Mouse (Mus musculus) heart, embryonic 13.5 days (tissue): ENCODE measurements around the gene Slc22a18. TPM values are rescaled to one million over a fixed set of nuclear protein-coding genes. Genes with fewer than 3 reads are reported as not detected.
"Not testable (repeated sequence)": the region's sequence is repeated elsewhere in the genome, so short reads cannot be mapped to it uniquely, and the experiment has no call there.

Source experiments
- ATAC-seq: fragments of 200-750 bp; cut with Nextera tagmentation; 2 replicates; pipeline ENCODE4 v1.8.0; 2017; ENCODE audit warnings: moderate TSS enrichment; ENCODE audit not compliant: insufficient number of reproducible peaks, low FRiP score, low TSS enrichment; ENCODE audit errors: extremely low read depth
- H3K27ac ChIP-seq: fragments of 300-500 bp; sonication (generic); replicated peaks from 2 replicates; pipeline ENCODE4 v1.5.1; 2015; ENCODE audit warnings: moderate library complexity, mild to moderate bottlenecking, inconsistent platforms
- H3K27me3 ChIP-seq: fragments of 300-500 bp; sonication (generic); replicated peaks from 2 replicates; pipeline ENCODE4 v1.6.1; 2015; ENCODE audit warnings: mild to moderate bottlenecking, inconsistent platforms
- H3K36me3 ChIP-seq: fragments of 300-500 bp; sonication (generic); 2 replicates; pipeline ENCODE4 v1.6.1; 2015; ENCODE audit warnings: mild to moderate bottlenecking, inconsistent platforms
- H3K4me1 ChIP-seq: fragments of 300-500 bp; sonication (generic); 2 replicates; pipeline ENCODE4 v1.6.1; 2015; ENCODE audit warnings: inconsistent platforms
- H3K4me2 ChIP-seq: fragments of 300-500 bp; sonication (generic); 2 replicates; pipeline ENCODE4 v1.6.1; 2015; ENCODE audit warnings: inconsistent platforms, mild to moderate bottlenecking, moderate library complexity
- H3K4me3 ChIP-seq: fragments of 300-500 bp; sonication (generic); 2 replicates; pipeline ENCODE4 v1.5.1; 2015; ENCODE audit warnings: moderate library complexity, mild to moderate bottlenecking, inconsistent platforms
- H3K9ac ChIP-seq: fragments of 300-500 bp; sonication (generic); 2 replicates; pipeline ENCODE4 v1.6.1; 2015; ENCODE audit warnings: inconsistent platforms, mild to moderate bottlenecking, moderate library complexity
- H3K9me3 ChIP-seq: fragments of 300-500 bp; sonication (generic); 2 replicates; pipeline ENCODE4 v1.6.1; 2016; ENCODE audit warnings: inconsistent platforms
- WGBS: fragments of 180-500 bp; shearing (Covaris S2); methylation state at CpG from one replicate; pipeline ENCODE4 v1.1.7; 2015; ENCODE audit warnings: mixed read lengths; 5-methylcytosine and 5-hydroxymethylcytosine counted together
- polyA plus RNA-seq: library from polyadenylated mRNA; unstranded; fragments of >200 nt; fragmentation: Nextera tagmentation; extraction: Ambion mirVana; gene quantifications from 2 replicates; pipeline ENCODE4 v1.2.1, GENCODE M21; 2015

Gene Slc22a18
- polyA plus RNA-seq, 1 experiment from 2014 or later, result 0.90 TPM

DNA sequence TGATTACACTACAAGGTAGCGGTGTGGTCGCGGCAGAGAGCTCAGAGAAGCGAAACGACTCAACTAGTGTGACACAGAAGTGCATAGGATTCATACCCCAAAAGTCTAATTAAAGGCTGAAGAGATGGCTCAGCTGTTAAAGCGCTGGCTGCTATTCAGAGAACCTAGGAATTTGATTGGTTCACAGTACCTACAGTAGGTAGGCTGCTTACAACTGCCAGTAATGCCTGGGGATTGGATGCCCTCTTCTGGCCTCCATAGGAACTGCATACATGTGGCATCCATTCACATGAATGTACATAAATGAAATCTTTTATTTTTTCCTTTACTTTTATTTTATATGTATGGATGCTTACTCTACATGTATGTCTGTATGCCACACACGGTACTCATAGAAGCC lies 33.1 kb downstream of the Slc22a18 start:
- WGBS, result 19% methylated on average over 7 of the region's 7 CpGs
- ATAC-seq, result no peak

DNA sequence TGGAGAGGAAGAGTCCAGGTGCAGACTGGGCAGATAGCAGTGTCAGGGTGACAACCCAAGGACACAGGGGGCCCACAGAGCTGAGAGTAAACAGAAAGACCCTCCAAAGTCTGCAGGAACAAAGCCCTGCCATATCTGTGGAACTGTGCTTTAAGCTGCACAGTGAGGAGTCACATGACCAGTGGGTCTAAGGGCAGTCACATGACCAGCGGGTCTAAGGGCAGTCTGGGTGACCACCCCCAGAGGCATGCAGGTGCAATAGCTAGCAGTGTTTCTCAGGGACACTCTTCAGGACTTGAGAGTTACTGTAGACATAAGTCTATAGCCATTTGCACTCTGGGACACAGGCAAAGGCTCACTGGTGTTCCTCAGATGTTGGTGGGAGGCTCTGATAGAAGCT lies 36.0 kb downstream of the Slc22a18 start:
- Histone ChIP-seq H3K9me3 (no peaks in the 10 kb centered on the region), H3K9ac (no peak overlapping the region), H3K36me3 (peaks cover 27% of the 10 kb centered on the region), H3K4me2 (no peak overlapping the region), H3K27me3 (peaks cover 15% of the 10 kb centered on the region), H3K4me1 (peaks cover 8% of the 10 kb centered on the region), H3K27ac (no peak overlapping the region), H3K4me3 (no peak overlapping the region)
- no peak for ATAC-seq
- WGBS, result 70% methylated on average over 1 of the region's 1 CpGs

More for the DNA sequence above, 33.1 kb downstream of the Slc22a18 start:
- Histone ChIP-seq H3K9ac (no peak overlapping the region), H3K9me3 (no peaks in the 10 kb centered on the region), H3K36me3 (no peaks in the 10 kb centered on the region), H3K4me1 (peaks cover 20% of the 10 kb centered on the region), H3K27ac (no peak overlapping the region), H3K4me2 (no peak overlapping the region), H3K4me3 (no peak overlapping the region), H3K27me3 (peaks cover 43% of the 10 kb centered on the region)

DNA sequence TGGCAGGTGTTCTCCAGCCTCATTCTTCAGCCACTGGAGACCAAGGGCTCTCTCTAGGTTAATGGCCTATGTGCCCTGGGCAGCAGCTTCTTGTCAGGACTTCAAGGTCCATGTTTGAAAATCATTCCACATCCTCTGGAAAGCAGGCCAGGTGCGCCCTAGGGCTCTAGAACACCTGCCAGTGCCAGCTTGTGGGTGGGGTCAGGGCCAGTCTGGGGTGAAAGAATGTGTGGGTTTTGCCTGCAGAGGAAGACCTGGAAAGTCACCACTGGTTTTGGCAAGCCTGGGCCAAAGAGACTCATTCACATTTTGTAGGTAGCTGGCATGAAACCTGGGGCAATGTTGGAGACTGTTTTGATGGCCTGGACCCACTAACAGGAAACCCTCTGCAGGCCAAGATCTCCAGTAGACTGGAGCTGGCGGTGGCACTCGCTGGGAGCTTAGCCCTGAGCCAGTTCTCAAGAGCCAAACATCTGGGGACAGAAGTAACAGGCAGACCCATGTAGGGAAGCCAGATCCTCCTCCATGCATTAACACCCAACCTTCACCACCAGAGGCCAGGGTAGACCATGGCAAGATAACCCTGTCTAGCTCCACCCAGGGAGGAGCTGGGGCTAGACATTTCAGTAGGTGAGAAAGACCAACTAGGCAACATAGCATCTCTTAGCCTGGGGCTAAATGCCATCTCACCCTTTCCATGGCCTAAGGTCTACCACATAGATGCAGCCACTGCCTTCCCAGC lies 37.2 kb downstream of the Slc22a18 start:
- Histone ChIP-seq H3K27ac (no peak overlapping the region), H3K4me2 (no peak overlapping the region), H3K4me3 (no peak overlapping the region), H3K36me3 (peaks cover 39% of the 10 kb centered on the region), H3K9ac (no peak overlapping the region), H3K4me1 (peaks cover 8% of the 10 kb centered on the region), H3K9me3 (no peaks in the 10 kb centered on the region), H3K27me3 (peaks cover 7% of the 10 kb centered on the region; the same call in 1 of the 2 replicates)
- ATAC-seq, result no peak
- WGBS, result 83% methylated on average over 3 of the region's 3 CpGs

DNA sequence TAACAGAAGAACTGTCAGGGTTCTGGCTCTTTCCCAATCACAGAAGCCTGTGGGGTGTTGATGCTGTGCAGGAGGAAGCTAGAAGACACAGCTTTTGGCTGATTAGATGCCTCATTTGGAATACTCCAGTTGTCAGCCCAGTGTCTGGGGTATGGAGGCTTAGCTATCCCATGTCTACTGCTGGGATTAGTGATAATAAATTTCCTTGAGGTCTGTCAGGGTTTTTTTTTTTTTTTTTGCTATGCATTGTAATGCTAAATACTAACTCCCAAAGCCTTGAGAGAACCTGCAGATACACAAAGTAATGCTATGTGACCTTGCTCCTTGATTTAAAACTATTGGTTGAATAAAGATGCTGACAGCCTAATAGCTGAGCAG lies 37.8 kb downstream of the Slc22a18 start:
- peaks cover 5% of the 10 kb centered on the region; the same call in 1 of the 2 replicates for H3K27me3 ChIP-seq
- H3K4me3 ChIP-seq, result no peak overlapping the region
- peaks cover 8% of the 10 kb centered on the region for H3K4me1 ChIP-seq
- no peak overlapping the region for H3K4me2 ChIP-seq
- H3K27ac ChIP-seq, result no peak overlapping the region
- no peaks in the 10 kb centered on the region for H3K9me3 ChIP-seq
- peaks cover 45% of the 10 kb centered on the region for H3K36me3 ChIP-seq
- ATAC-seq, result no peak
- H3K9ac ChIP-seq, result no peak overlapping the region

DNA sequence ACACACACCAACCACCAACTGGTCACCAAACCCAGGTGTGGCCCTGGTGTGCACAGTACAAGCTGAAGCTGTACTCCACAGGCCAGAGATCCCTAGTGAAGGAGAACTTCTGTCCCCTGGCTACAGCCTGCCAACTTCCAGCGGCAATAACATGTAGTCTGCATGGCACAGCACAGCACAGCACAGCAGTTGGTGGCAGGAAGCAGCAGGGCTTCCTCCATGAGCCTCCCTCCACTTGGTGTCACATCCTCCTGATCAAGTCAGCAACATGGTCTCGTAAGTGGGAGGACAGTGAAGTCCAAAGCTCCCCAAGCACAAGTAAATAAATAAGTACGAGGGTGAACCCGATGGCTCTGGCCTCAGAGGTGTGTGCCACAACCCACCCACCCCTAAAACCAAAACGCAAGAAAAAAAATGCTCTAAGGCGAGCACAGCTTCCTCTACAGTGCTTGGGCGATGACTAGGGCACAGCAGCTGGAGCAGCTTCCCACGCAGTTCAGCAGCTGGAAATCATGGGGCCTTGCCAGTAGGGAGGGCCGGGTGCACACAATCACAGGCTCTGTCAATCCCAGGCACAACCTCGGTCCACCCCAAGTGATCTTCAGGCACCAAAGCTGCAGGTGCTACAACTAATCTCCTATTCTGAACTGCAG lies 40.4 kb downstream of the Slc22a18 start:
- H3K27me3 ChIP-seq, result no peaks in the 10 kb centered on the region
- no peaks in the 10 kb centered on the region for H3K9me3 ChIP-seq
- 89% methylated on average over 10 of the region's 10 CpGs for WGBS
- H3K27ac ChIP-seq, result no peak overlapping the region
- peaks cover 71% of the 10 kb centered on the region for H3K36me3 ChIP-seq
- ATAC-seq, result no peak
- no peak overlapping the region for H3K4me3 ChIP-seq
- no peak overlapping the region for H3K4me2 ChIP-seq
- no peak overlapping the region for H3K9ac ChIP-seq
- H3K4me1 ChIP-seq, result peaks cover 8% of the 10 kb centered on the region

DNA sequence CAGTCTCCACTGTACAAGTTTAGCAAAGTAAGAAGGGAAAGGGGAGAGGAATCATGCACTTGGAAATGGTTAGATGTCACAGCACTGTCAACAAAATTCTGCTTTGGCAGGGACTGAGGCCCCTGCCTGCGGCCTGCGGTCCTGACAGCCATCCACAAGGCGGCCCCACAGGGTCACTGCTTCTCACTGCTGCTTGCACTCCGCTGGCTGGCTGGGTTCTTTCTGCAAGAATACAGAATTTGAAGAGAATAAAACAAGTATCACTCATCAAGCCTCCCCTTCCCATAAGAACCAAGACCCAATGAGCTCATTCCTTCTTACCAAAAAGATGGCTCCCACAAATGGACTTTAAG lies 40.9 kb downstream of the Slc22a18 start:
- Histone ChIP-seq H3K4me1 (peaks cover 8% of the 10 kb centered on the region), H3K4me3 (no peak overlapping the region), H3K27ac (no peak overlapping the region), H3K9ac (no peak overlapping the region), H3K4me2 (no peak overlapping the region), H3K36me3 (peaks cover 76% of the 10 kb centered on the region), H3K9me3 (no peaks in the 10 kb centered on the region), H3K27me3 (no peaks in the 10 kb centered on the region)
- ATAC-seq, result no peak
- 89% methylated on average over 4 of the region's 4 CpGs for WGBS

DNA sequence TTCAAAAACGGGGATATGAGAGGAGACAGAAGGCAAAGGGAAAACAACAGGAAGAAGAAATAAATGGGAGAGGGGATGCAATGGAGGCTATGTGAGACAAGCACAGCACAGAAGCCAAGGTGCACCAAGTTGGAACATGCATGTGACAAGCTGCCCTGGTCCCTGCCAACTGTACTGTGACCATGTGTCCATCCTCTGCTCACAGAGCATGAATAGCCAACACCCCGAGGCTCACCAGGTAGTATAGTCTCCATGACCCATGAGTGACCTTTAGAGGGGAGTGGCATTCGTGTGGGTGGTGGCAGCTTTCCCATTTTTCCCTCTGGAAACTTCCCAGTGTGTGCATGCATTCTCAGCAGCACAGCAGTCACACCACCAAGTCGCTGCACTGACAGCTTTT lies 45.8 kb downstream of the Slc22a18 start:
- Histone ChIP-seq H3K9ac (no peak overlapping the region), H3K36me3 (peaks cover 100% of the 10 kb centered on the region), H3K4me1 (peaks cover 5% of the 10 kb centered on the region; the same call in 1 of the 2 replicates), H3K9me3 (no peaks in the 10 kb centered on the region), H3K4me2 (no peak overlapping the region), H3K27me3 (no peaks in the 10 kb centered on the region), H3K27ac (no peak overlapping the region), H3K4me3 (no peak overlapping the region)
- WGBS, result 67% methylated on average over 4 of the region's 4 CpGs
- no peak for ATAC-seq

DNA sequence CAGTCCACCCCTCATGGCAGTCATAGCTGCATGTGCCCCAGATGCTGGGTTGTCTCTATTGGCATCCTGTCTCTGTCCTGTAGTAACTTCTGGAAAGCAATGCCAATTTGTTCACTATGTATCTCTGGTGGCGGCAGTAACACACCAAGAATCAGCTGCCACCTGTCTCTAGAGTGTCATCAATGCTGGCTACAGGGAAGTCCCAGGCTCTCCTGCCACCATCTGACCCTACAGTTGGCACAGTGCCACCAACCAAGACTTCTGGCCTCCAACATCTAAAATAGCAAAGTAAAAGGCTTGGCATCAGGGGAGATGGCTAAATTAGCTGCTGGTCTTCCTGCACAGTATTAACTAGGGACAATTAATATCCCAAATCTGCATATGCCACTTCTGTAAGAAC lies 58.9 kb downstream of the Slc22a18 start:
- WGBS, result 71% methylated on average over 1 of the region's 1 CpGs
- Histone ChIP-seq H3K4me1 (peaks cover 6% of the 10 kb centered on the region), H3K27me3 (no peaks in the 10 kb centered on the region), H3K4me3 (no peak overlapping the region), H3K9ac (no peak overlapping the region), H3K36me3 (peaks cover 100% of the 10 kb centered on the region), H3K9me3 (no peaks in the 10 kb centered on the region), H3K4me2 (no peak overlapping the region), H3K27ac (no peak overlapping the region)
- ATAC-seq, result no peak

DNA sequence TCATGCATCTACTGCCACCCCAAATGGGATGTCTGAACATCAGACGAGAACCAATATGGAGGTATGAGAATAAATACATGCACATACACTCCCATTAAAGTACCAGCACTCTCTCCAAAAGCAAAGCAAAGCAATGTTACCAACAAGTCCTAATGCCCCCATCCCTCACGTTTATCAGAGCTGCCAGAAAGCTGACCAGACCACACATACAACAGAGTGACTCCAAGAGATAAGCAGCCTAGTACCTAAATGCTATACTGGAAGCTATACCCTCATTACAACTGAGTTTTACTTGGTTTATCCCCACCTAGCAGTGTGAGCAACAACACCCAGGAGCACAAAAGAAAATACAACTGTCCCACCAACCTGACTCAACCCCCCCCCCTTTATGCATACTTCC lies 59.7 kb downstream of the Slc22a18 start:
- no peak overlapping the region for H3K4me2 ChIP-seq
- no peaks in the 10 kb centered on the region for H3K9me3 ChIP-seq
- WGBS, result 72% methylated on average over 2 of the region's 2 CpGs
- H3K4me1 ChIP-seq, result peaks cover 6% of the 10 kb centered on the region
- no peak overlapping the region for H3K4me3 ChIP-seq
- H3K9ac ChIP-seq, result no peak overlapping the region
- peaks cover 100% of the 10 kb centered on the region for H3K36me3 ChIP-seq
- no peak for ATAC-seq
- H3K27me3 ChIP-seq, result no peaks in the 10 kb centered on the region
- H3K27ac ChIP-seq, result no peak overlapping the region

DNA sequence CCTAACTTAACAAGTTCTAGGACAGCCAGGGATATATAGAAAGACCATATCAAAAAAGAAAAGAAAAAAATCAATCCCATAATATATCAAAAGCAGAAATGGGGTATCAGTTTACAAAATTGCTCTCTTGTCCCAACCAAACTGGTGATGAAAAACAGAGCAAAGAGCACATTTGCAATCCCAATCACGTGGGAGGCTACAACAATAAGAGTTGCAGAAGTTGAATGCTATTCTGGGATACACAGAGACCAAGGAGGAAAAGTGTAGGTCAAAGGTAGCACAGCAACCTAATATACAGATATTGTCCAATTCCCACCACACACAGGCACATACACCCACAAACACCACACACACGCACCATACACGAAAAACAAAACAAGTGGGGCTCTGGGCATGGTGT lies 62.7 kb downstream of the Slc22a18 start:
- no peak for ATAC-seq
- H3K9ac ChIP-seq, result no peak overlapping the region
- no peaks in the 10 kb centered on the region for H3K27me3 ChIP-seq
- no peak overlapping the region for H3K27ac ChIP-seq
- 83% methylated on average over 3 of the region's 3 CpGs for WGBS
- no peaks in the 10 kb centered on the region for H3K9me3 ChIP-seq
- H3K4me3 ChIP-seq, result no peak overlapping the region
- H3K4me2 ChIP-seq, result no peak overlapping the region
- peaks cover 97% of the 10 kb centered on the region for H3K36me3 ChIP-seq
- H3K4me1 ChIP-seq, result peaks cover 20% of the 10 kb centered on the region

DNA sequence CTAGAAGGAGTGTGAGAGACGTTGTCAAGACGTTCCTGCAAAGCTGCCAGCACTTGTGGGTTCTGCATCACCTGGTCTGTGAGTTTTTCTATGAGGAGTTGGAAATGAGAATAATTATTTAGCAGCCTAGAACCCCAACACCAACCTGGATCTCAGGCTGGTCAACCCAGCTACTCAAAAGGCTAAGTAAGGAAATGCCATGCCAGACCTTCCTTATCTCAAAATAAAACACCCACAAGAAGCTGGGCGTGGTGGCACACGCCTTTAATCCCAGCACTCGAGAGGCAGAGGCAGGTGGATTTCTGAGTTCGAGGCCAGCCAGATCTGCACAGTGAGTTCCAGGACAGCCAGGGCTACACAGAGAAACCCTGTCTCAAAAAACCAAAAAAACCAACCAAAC lies 64.7 kb downstream of the Slc22a18 start:
- Histone ChIP-seq H3K36me3 (peaks cover 77% of the 10 kb centered on the region), H3K4me1 (peaks cover 31% of the 10 kb centered on the region)
- not testable (repeated sequence) for H3K9me3 ChIP-seq, H3K4me3 ChIP-seq, H3K27me3 ChIP-seq, H3K4me2 ChIP-seq, ATAC-seq, H3K27ac ChIP-seq, H3K9ac ChIP-seq
- WGBS, result 62% methylated on average over 6 of the region's 6 CpGs

DNA sequence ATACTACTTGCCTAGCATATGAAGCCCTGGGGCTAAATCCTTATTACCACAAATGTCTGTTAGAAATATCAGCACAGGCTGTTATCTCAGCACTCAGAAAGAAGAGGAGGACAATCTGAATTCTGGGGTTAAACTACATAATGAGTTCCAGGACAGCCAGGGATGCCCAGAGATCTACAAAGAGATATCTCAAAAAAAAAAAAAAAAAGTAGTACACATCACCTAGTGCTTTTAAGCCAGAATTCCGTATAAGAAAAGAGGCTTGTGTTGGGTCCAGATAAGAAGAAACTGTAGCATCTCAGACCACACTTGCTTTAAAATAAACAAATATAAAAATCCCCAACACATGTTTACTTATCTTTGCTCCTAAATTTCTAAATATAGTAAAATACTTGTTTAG lies 65.1 kb downstream of the Slc22a18 start:
- peaks cover 36% of the 10 kb centered on the region for H3K4me1 ChIP-seq

More for the DNA sequence above, 65.1 kb downstream of the Slc22a18 start:
- Histone ChIP-seq H3K4me2 (no peak overlapping the region), H3K36me3 (peaks cover 72% of the 10 kb centered on the region), H3K27ac (no peak overlapping the region), H3K27me3 (no peaks in the 10 kb centered on the region), H3K9ac (no peak overlapping the region), H3K4me3 (no peak overlapping the region), H3K9me3 (no peaks in the 10 kb centered on the region)
- WGBS, result 48% methylated on average over 1 of the region's 1 CpGs
- ATAC-seq, result no peak
